Mouse (Mus musculus) G1E (cell line): ENCODE results near the gene Ambra1. TPM values are rescaled to one million over a fixed set of nuclear protein-coding genes. Genes with fewer than 3 reads are reported as not detected.

Experiments
- ATAC-seq: 2 replicates; pipeline ENCODE4 v1.8.0; 2016; ENCODE audit warnings: mild to moderate bottlenecking; ENCODE audit not compliant: insufficient number of reproducible peaks, poor library complexity, low FRiP score, severe bottlenecking; ENCODE audit errors: extremely low read depth
- DNase-seq: peaks from one replicate; pipeline ENCODE4 v3.0.0; 2012; ENCODE audit warnings: low spot score
- H3K27me3 ChIP-seq: 2 replicates; pipeline ENCODE4 v1.6.1; 2012; ENCODE audit warnings: mild to moderate bottlenecking, low read length, inconsistent platforms; ENCODE audit not compliant: insufficient read depth
- H3K36me3 ChIP-seq: replicated peaks from 2 replicates; pipeline ENCODE3; 2012; ENCODE audit warnings: mild to moderate bottlenecking, inconsistent platforms
- H3K4me1 ChIP-seq: 2 replicates; pipeline ENCODE4 v1.6.1; 2012; ENCODE audit warnings: low read depth, low read length, inconsistent platforms, mixed read lengths; ENCODE audit not compliant: insufficient read depth
- H3K4me3 ChIP-seq: 2 replicates; pipeline ENCODE4 v1.5.1; 2012; ENCODE audit warnings: low read depth, mild to moderate bottlenecking, inconsistent platforms, low read length, moderate library complexity, mixed read lengths
- H3K9me3 ChIP-seq: replicated peaks from 2 replicates; pipeline ENCODE4 v1.6.1; 2012; ENCODE audit warnings: inconsistent platforms
- CTCF ChIP-seq: IDR thresholded peaks from 2 replicates; pipeline ENCODE4 v1.5.1; 2012; ENCODE audit warnings: low read depth, low read length, inconsistent platforms, mixed read lengths
- GATA1 ChIP-seq: IDR thresholded peaks from 2 replicates; pipeline ENCODE4 v1.6.1; 2012; ENCODE audit warnings: borderline replicate concordance, low read length, inconsistent platforms, mixed read lengths
- GATA2 ChIP-seq: IDR thresholded peaks from 2 replicates; pipeline ENCODE4 v1.6.1; 2012; ENCODE audit warnings: low read depth, low read length, inconsistent platforms, borderline replicate concordance
- POLR2AphosphoS5 ChIP-seq: IDR thresholded peaks from 2 replicates; pipeline ENCODE4 v1.6.1; 2012; ENCODE audit warnings: low read depth, low read length, inconsistent platforms; ENCODE audit not compliant: insufficient replicate concordance
- TAL1 ChIP-seq: conservative IDR thresholded peaks from 2 replicates; pipeline ENCODE4 v1.6.1; 2012; ENCODE audit warnings: low read depth, low read length, inconsistent platforms, mixed read lengths
- polyA plus RNA-seq: library from polyadenylated mRNA; stranded (reverse); fragments of >175 nt; gene quantifications from 2 replicates; pipeline ENCODE4 v1.2.3, GENCODE M21; 2012
- total RNA-seq, 2 experiments: library from RNA; stranded (forward) in 1 of 2; stranded (reverse) in 1 of 2; fragments of 200-1000 nt in 1 of 2; fragments of >200 nt in 1 of 2; fragmentation: Nextera tagmentation in 1 of 2; gene quantifications; 2 replicates each; pipeline ENCODE4 v1.2.3; 2014 to 2017

Gene Ambra1
- total and polyA plus RNA-seq, 3 experiments: 14.3 to 64.0 (median 30.5) TPM

GRCm38 (mm10) chr2:91929936-91930335 lies 200.0 kb downstream of the Ambra1 start:
- H3K4me3 ChIP-seq: no peak overlapping the region
- DNase-seq (peak; percentile 45), ATAC-seq (no peak)
- no peaks in the 10 kb centered on the region for H3K9me3 ChIP-seq
- H3K36me3 ChIP-seq: peaks cover 45% of the 10 kb centered on the region
- TF ChIP-seq TAL1: no peak
- TF ChIP-seq GATA1: no peak
- TF ChIP-seq POLR2AphosphoS5: no peak
- no peak for TF ChIP-seq CTCF
- TF ChIP-seq GATA2: no peak
- H3K27me3 ChIP-seq: peaks cover 40% of the 10 kb centered on the region
- peaks cover 70% of the 10 kb centered on the region for H3K4me1 ChIP-seq

DNA sequence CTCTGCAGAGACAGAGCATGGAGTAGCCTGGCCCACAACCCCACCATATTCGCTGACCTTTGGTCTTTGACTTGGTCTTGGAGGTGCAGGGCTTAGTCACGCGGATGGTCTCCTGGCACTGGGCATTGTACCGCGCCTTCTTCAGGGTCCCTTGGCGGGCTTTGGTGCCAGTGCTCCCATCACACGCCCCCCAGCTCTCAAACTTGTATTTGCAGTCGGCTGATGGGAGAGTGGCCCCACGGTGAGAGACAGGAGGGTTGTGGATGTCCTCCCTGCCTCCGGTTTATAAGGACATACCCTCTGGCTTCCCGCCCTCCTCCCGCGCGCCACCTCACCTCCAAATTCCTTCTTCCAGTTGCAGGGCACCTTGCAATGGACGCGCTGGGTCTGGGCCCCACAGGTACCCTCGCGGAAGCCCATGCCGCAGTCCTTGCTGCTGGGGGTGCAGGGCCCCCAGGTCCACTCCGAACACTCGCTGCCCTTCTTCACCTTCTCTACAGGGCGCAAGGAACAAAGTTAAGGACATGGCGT lies 200.9 kb downstream of the Ambra1 start:
- DNase-seq: no peak
- Histone ChIP-seq H3K9me3 (no peaks in the 10 kb centered on the region), H3K4me3 (no peak overlapping the region; the same call in 1 of the 2 replicates), H3K4me1 (peaks cover 77% of the 10 kb centered on the region), H3K36me3 (peaks cover 53% of the 10 kb centered on the region), H3K27me3 (peaks cover 32% of the 10 kb centered on the region; the same call in 1 of the 2 replicates)
- TF ChIP-seq GATA1 (no peak), POLR2AphosphoS5 (no peak), GATA2 (no peak), CTCF (no peak), TAL1 (no peak)
- ATAC-seq: no peak

DNA sequence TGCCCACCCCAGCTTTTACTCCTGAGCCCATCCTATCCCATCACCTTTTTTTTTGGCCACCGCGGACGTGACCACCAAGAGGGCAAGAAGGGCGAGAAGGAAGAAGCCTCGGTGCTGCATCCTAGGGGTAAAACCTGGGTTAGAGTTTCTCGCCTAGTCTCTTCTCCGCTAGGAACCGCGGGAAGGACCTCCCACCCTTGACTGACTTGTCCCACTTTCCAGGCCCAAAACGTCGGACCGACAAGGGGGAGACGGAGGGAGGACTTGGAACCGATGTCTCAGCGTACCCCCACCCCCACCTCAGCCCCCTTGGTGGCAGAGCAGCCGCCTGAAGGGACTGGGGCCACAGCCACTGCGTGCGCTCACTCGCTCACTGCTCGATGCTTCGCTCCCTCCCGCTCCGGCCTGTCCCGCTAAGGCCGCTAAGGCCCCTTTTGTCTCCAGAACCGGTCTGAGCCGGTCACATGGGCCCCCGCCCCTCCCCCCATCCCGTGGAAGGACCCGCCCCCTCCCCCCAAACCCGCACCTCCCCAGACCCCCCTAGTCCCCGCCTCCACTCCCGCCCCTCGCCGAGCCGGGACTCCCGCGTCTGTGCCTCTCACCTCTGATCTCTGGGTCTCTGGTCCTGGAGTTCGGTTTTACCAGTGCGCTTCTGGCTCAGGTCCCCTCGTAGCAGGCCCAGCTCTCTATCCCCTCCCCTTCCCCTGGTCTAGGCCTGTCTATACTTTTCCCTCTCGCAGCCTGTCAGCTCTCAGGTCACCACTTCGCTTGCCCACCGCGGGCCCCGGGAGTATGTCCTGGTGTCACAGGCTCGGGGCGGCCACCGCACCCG lies 201.6 kb downstream of the Ambra1 start:
- ATAC-seq (no peak), DNase-seq (no peak)
- peaks cover 84% of the 10 kb centered on the region for H3K4me1 ChIP-seq
- peaks cover 26% of the 10 kb centered on the region; the same call in 1 of the 2 replicates for H3K27me3 ChIP-seq
- no peak for TF ChIP-seq GATA1
- no peak for TF ChIP-seq POLR2AphosphoS5
- no peak for TF ChIP-seq CTCF
- TF ChIP-seq GATA2: no peak
- TF ChIP-seq TAL1: no peak
- H3K4me3 ChIP-seq: peak overlapping the region; percentile 58; the same call in 1 of the 2 replicates
- H3K36me3 ChIP-seq: peaks cover 61% of the 10 kb centered on the region
- no peaks in the 10 kb centered on the region for H3K9me3 ChIP-seq

GRCm38 (mm10) chr2:91932160-91932711 lies 202.3 kb downstream of the Ambra1 start, which contains the start of gene Mdk:
Mdk (minus strand) TSS chr2:91932297.
- peaks cover 86% of the 10 kb centered on the region for H3K4me1 ChIP-seq

DNA sequence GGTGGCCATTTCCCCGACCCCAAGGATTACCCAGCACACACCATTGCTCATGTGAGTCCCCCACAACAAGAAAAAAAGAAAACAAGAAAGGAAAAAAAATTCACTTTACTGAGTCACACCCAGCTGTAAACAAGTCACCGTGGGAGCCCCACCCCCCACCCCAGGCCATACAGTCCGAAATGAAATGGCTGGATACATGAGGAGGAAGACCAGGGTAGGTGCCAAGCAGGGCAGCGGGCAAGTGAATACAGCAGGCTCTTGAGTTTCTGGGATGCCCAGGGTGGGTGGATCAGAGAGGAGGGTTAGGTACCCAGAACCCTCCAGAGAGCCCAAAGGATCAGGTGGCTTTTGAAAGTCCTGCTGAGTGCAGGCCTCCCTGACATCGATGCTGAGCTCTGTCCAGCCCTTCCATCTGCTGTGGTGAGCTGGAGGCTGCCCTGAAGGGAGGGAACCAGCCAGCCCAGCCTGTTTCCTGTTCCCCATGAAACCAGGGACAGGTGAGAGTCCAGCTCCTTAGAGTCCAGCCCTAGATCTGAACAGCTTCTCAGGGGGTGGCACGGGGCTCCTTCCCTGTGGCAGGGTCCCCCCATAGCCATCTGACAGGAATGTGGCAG lies 202.9 kb downstream of the Ambra1 start:
- Histone ChIP-seq H3K36me3 (peaks cover 74% of the 10 kb centered on the region), H3K4me1 (peaks cover 86% of the 10 kb centered on the region), H3K4me3 (peak overlapping the region; percentile 58; the same call in 1 of the 2 replicates)

More at GRCm38 (mm10) chr2:91932160-91932711, 202.3 kb downstream of the Ambra1 start, which contains the start of gene Mdk:
- peaks cover 22% of the 10 kb centered on the region; the same call in 1 of the 2 replicates for H3K27me3 ChIP-seq
- peak within 1 kb of the TSS; percentile 58; the same call in 1 of the 2 replicates for H3K4me3 ChIP-seq
- ATAC-seq (0 out of 2 replicates have a peak, but pooled peaks have one; percentile 16), DNase-seq (peak; percentile 58)
- no peaks in the 10 kb centered on the region for H3K9me3 ChIP-seq
- H3K36me3 ChIP-seq: peaks cover 68% of the 10 kb centered on the region
- TF ChIP-seq CTCF (no peak), GATA2 (no peak), TAL1 (no peak), POLR2AphosphoS5 (no peak), GATA1 (no peak)

More for the DNA sequence above, 202.9 kb downstream of the Ambra1 start:
- Histone ChIP-seq H3K27me3 (peaks cover 19% of the 10 kb centered on the region; the same call in 1 of the 2 replicates), H3K9me3 (no peaks in the 10 kb centered on the region)
- TF ChIP-seq POLR2AphosphoS5 (no peak), CTCF (no peak), TAL1 (no peak), GATA2 (no peak), GATA1 (no peak)
- no peak for DNase-seq
- no peak for ATAC-seq
